Mouse (Mus musculus) neural tube, embryonic 10.5 days (tissue): ENCODE measurements around the gene Ascc3.

Experiments
- DNase-seq: peaks from one replicate; pipeline ENCODE4 v3.0.0-alpha.2; 2017; ENCODE audit warnings: low spot score; ENCODE audit errors: extremely low spot score

Ascc3 gene

DNA sequence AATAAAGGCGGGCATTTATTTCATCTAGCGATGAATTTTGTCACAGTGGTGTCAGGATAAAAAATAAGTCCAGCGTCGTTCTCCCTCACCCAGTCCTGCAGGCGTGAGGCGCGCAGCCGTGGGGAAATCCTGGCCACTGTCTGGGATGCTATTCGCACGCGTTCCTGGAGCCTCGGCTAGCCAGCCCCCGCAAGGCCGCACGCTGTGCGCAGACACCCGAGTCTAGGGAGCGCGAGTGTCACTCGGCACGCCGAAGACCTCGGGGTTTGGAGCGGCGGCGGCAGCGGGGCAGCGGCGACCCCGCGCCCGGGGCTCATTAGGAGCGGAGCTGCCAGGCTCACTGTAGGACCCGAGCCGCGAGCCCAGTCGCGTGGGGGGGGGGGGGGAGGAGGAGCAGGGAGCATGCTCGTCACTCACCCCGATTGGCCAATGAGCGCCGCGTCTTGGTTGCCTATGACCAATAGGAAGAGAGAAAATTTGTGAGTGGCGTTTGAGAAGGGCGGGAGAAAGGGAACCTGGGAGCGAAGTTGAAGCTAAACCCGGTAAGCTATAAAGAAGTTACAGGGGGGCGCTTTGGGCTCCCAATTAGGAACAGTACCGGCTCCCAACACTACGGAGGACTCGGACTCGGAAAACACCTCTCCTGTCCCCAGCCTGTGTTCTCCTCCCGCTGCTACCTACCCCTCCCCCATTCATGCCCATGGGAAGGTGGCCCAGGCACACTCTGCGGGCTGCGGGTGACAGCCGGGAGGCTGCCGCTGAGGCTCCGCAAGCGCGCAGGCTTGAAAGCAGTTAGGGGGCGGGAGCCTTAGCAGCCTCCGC, 301.9 kb downstream of the Ascc3 start, which contains the start of gene Sim1:
Sim1 (plus strand) TSS at position 585 of the 822 bp plus-strand sequence.
- DNase-seq, result peak; percentile 92

GRCm38 (mm10) chr10:50895091-50895790, 302.8 kb downstream of the Ascc3 start:
- peak; percentile 69 for DNase-seq

- DNase-seq, result peak; percentile 56
Observed at GRCm38 (mm10) chr10:50895881-50896766, 303.7 kb downstream of the Ascc3 start.

DNA sequence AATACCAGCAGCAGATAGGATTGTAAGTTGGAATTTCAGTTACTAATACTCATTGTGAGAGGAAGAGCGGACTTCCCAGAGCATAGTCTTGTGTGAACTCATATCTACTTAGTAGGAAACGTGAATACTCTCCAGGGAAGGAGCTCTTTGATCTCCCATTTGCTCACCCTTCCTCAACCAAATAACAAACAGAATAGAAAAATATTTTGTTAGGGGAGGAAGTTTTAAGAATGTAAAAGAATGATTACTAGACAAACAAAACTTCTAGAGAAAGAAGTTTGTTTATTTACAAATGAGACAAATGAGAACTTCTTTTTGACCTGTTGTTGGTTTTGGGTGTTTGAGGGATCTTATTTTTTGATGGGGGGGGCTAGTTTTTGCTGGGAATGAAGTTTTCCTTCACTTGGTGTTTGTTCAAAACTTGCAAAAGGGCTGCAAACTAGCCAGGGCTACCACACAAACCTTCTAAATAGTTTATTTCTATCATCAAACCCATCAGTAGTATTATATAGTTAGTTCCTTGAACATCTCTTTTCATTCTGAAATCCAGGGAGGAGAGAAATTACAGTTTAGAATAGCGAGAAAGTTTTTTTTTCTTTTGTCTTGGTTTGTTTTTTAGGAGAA, 304.4 kb downstream of the Ascc3 start:
- no peak for DNase-seq

DNA sequence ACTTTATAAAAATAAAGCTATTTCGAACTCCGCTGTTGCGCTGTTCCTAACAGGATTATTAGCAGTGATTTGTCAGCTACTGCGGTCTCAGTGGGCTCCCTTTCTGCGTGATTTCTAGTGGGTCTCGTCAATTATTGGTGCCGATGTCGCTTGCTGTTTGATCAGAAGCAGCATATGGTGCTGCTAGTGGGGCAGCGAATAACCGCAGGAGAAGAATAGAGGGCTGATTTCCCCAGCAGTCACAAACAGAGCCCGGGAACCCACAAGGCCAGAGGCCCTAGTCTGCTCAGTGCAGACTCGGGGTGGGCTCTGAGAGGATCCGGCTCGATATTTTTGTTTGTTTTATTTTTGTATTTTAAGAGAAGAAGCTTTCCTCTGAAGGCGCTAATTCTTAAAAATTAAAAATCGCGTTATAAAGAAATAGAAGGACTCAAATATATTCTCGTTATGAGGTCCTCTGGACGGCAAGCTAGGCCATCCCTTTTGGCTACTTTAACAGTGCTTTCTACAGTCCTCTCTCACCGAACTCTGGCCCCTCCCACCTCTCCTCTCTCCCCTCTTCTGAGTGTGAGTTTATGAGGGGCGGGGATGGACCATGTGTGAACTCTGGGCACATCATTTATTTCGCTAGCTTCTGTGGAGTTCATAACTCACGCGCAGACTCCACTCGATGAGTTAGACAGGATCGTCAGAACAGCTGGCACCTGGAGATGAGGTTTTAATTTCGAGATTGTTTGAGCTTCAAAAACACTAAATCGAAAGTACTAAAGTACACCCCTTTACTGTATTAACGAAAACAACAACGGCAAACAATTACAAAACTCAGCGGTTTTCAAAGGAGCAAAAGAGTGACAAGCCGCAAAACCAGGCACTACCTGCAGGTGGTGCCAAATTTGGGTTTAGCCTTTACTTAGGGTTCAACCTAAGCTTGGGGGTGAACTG, 305.3 kb downstream of the Ascc3 start:
- DNase-seq, result peak; percentile 66

DNA sequence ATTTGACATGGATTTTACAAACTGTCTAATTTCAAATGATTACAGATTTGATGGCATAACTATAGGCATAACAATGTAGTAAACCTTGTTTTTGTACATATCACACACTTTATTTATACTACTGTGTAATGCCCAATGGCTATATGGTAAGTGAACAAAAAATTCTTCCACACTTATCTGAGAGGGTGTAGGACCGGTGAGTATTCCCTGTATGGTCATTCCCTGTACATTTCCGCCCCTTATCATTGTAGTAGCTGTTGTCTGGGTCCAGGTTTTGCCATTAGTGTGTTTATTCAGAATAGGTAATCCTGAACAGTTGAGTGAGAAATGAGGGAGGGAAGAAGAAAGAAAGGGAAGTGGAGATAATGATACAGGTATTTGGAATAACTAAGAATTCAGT, 306.2 kb downstream of the Ascc3 start:
- DNase-seq, result no peak

DNA sequence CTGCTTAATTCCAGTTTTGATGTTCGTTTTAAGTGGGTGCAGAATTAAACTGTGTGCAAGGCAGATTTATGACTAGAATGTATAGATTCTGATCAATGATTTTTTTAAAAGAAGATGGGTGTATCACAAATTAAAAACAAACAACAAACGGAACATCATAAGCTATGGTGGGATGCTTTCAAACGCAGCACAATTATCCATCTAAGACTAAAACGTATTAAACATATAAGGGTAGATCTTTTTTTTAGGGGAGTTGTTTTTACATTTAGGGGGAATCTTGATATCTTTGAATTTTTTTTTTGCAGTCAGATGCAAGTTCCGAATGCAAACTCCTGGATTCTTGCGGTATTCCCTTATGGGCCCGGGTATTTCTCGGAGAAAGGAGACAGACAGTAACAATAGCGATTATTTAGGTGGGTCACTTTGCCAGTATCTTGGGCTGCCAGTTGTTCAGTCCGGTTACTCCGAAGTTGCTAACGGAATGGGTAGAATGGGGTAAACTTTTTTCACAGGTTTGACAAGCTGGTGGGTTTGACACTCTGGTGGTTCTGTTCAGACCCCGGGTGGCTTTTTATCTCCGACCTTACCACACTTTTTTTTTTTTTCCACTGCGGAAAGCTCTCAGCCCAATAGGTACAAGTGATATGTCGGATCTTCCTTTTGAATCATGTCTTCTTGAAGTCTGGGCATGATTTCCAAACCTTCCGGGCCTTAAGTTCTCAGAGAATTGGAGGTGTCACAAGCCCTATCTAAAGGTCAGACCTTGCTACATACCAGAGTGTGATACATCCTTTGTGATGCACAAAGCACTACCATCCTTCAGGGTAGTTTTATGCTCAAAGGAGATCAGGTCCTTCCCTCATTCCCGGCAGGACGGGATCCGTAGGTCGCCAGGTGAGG, 307.6 kb downstream of the Ascc3 start:
- no peak for DNase-seq
